Mouse (Mus musculus) testis, adult 2 months (tissue): Measurements from ENCODE around the gene Scmh1.

Experiments used
- CTCF ChIP-seq: fragments of 200-500 bp; IDR thresholded peaks from 2 replicates; pipeline ENCODE4 v1.5.1; 2012; ENCODE audit warnings: low read depth, mild to moderate bottlenecking, inconsistent platforms, low read length, moderate library complexity; ENCODE audit not compliant: control insufficient read depth, insufficient read depth, insufficient replicate concordance
- POLR2A ChIP-seq: fragments of 200-500 bp; IDR thresholded peaks from 2 replicates; pipeline ENCODE4 v1.6.1; 2012; ENCODE audit warnings: low read depth, mild to moderate bottlenecking, inconsistent platforms, low read length, moderate library complexity; ENCODE audit not compliant: control insufficient read depth

GRCm38 (mm10) chr4:120406639-120407273 lies 1.7 kb downstream of the Scmh1 start:
- TF ChIP-seq CTCF (no peak), POLR2A (no peak)
